Mouse (Mus musculus) olfactory bulb, adult 2 months (tissue): ENCODE data around the gene Uba6. TPM values are rescaled to one million over a fixed set of nuclear protein-coding genes. Genes with fewer than 3 reads are reported as not detected.

Experiments
- H3K27ac ChIP-seq: fragments of 200-500 bp; 2 replicates; pipeline ENCODE4 v1.5.1; 2012; ENCODE audit warnings: low read depth, low read length; ENCODE audit not compliant: insufficient read depth
- H3K4me1 ChIP-seq: fragments of 200-500 bp; 2 replicates; pipeline ENCODE4 v1.6.1; 2012; ENCODE audit warnings: low read length; ENCODE audit not compliant: control insufficient read depth, insufficient read depth
- H3K4me3 ChIP-seq: fragments of 200-500 bp; 2 replicates; pipeline ENCODE4 v1.5.1; 2012; ENCODE audit warnings: mild to moderate bottlenecking, low read depth, low read length, moderate library complexity; ENCODE audit not compliant: insufficient read depth
- CTCF ChIP-seq: fragments of 200-500 bp; IDR thresholded peaks from 2 replicates; pipeline ENCODE4 v1.5.1; 2012; ENCODE audit warnings: low read depth, mild to moderate bottlenecking, low read length, moderate library complexity; ENCODE audit not compliant: insufficient read depth
- POLR2A ChIP-seq: fragments of 200-500 bp; IDR thresholded peaks from 2 replicates; pipeline ENCODE4 v1.6.1; 2012; ENCODE audit warnings: mild to moderate bottlenecking, low read depth, low read length, moderate library complexity; ENCODE audit not compliant: insufficient read depth
- WGBS: fragments of 180-500 bp; shearing (Covaris S2); methylation state at CpG from one replicate; pipeline ENCODE4 v1.1.7; 2018; 5-methylcytosine and 5-hydroxymethylcytosine counted together
- polyA plus RNA-seq: library from polyadenylated mRNA; stranded (reverse); fragments of >200 nt; gene quantifications from 2 replicates; pipeline ENCODE4 v1.2.4, GENCODE M21; 2012; ENCODE audit warnings: low replicate concordance; ENCODE audit not compliant: missing spikeins, insufficient read depth, insufficient read length

Gene Uba6
- polyA plus RNA-seq, 1 experiment, result 52.6 TPM

DNA sequence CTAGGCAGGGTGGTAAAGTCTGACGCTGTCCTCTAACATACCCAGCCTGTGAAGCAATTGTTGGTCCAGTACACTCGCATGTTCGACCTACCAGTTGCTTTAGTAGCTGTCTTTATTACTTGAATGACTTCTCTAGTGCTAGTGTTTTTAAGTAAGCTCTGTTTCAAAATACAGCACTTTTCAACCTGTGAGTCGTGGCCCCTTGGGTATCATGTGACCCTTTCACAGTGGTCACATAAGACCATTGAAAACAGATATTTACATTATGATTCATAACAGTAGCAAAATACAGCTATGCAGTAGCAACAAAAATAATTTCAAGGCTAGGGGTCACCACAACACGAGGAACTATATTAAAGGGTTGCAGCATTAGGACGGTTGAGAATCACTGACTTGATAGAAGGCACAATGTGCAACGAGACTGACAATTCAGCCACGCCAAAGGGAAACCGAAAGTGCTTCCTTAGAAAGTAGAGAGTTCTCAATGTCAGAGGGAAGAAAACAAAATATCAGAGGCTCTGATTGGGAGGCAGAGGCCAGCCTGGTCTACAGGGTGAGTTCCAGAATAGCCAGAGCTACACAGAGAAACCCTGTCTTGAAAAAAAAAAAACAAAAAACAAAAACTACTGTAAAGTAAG is 54.0 kb downstream of the Uba6 start:
- Histone ChIP-seq H3K27ac (no peak overlapping the region), H3K4me3 (no peak overlapping the region), H3K4me1 (no peaks in the 10 kb centered on the region)
- no peak for TF ChIP-seq POLR2A
- TF ChIP-seq CTCF, result no peak
- WGBS, result 93% methylated on average over 9 of the region's 9 CpGs

- TF ChIP-seq CTCF (no peak), POLR2A (no peak)
- H3K4me3 ChIP-seq, result no peak overlapping the region
- H3K27ac ChIP-seq, result no peak overlapping the region
- WGBS, result 92% methylated on average over 1 of the region's 1 CpGs
- no peaks in the 10 kb centered on the region for H3K4me1 ChIP-seq
Measured at GRCm38 (mm10) chr5:86113997-86114396, 58.6 kb downstream of the Uba6 start.

GRCm38 (mm10) chr5:86113037-86113436 is 59.6 kb downstream of the Uba6 start:
- no peak for TF ChIP-seq CTCF
- no peak for TF ChIP-seq POLR2A
- H3K4me3 ChIP-seq, result no peak overlapping the region
- 98% methylated on average over 2 of the region's 2 CpGs for WGBS
- no peak overlapping the region for H3K27ac ChIP-seq
- no peaks in the 10 kb centered on the region for H3K4me1 ChIP-seq

GRCm38 (mm10) chr5:86111074-86111473 is 61.5 kb downstream of the Uba6 start:
- TF ChIP-seq CTCF (no peak), POLR2A (no peak)
- Histone ChIP-seq H3K27ac (no peak overlapping the region), H3K4me1 (no peaks in the 10 kb centered on the region), H3K4me3 (no peak overlapping the region)
- 98% methylated on average over 1 of the region's 1 CpGs for WGBS

- TF ChIP-seq CTCF (no peak), POLR2A (no peak)
- Histone ChIP-seq H3K27ac (no peak overlapping the region), H3K4me3 (no peak overlapping the region), H3K4me1 (no peaks in the 10 kb centered on the region)
- WGBS, result 65% methylated on average over 2 of the region's 2 CpGs
Measured at GRCm38 (mm10) chr5:86106610-86107009, 66.0 kb downstream of the Uba6 start.

- H3K4me1 ChIP-seq, result no peaks in the 10 kb centered on the region
- no peak overlapping the region for H3K4me3 ChIP-seq
- no peak overlapping the region for H3K27ac ChIP-seq
- TF ChIP-seq CTCF (no peak), POLR2A (no peak)
- WGBS, result 94% methylated on average over 2 of the region's 2 CpGs
Measured at GRCm38 (mm10) chr5:86102176-86102575, 70.4 kb downstream of the Uba6 start.

GRCm38 (mm10) chr5:86100621-86101020 is 72.0 kb downstream of the Uba6 start:
- H3K27ac ChIP-seq, result no peak overlapping the region
- TF ChIP-seq CTCF, result no peak
- TF ChIP-seq POLR2A, result no peak
- no peaks in the 10 kb centered on the region for H3K4me1 ChIP-seq
- WGBS, result 91% methylated on average over 3 of the region's 3 CpGs
- H3K4me3 ChIP-seq, result no peak overlapping the region

GRCm38 (mm10) chr5:86098988-86099387 is 73.6 kb downstream of the Uba6 start:
- H3K4me1 ChIP-seq, result no peaks in the 10 kb centered on the region
- no peak overlapping the region for H3K4me3 ChIP-seq
- WGBS, result 90% methylated on average over 3 of the region's 3 CpGs
- no peak overlapping the region for H3K27ac ChIP-seq
- TF ChIP-seq CTCF (no peak), POLR2A (no peak)

DNA sequence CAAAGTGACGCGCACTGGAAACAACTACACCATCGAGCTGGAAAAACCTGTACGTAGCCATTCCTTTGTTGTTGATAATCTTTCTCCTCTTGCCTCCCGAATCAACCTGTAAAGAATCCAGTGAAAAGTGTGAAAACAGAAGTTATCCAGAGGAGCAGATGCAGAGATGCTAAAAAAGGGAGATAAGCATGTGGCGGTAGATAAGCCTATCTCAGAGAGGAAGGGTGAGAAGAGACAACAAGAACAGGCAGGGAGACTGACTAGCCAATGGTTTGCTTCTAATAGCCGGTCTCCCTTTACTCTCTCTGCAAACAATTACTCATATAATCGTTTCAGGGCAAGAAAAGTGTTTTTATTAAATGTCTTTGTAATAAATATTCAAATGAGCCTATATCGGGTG is 77.8 kb downstream of the Uba6 start:
- TF ChIP-seq POLR2A (no peak), CTCF (no peak)
- WGBS, result 89% methylated on average over 9 of the region's 9 CpGs

DNA sequence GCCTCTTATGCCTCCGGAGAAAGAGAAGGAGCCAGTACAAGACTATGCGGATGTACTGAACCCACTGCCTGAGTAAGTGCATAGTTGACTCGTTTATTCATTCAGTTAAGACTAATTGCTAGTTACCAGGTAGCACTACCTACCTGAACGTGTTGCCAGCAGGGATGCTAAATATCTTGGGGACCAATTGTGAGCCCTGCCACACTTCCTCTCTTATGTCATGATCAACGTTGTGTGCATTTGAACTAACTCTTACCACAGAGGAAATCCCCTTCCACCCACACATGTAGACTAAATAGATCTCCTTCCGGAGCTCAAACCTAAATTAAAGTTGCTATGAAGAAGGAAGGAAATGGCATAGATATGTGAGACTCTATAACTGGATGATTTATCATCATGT is 85.9 kb downstream of the Uba6 start:
- Histone ChIP-seq H3K27ac (no peak overlapping the region), H3K4me1 (no peaks in the 10 kb centered on the region), H3K4me3 (no peak overlapping the region)
- WGBS, result 76% methylated on average over 6 of the region's 6 CpGs
- TF ChIP-seq CTCF (no peak), POLR2A (no peak)

More for the DNA sequence above, 77.8 kb downstream of the Uba6 start:
- no peaks in the 10 kb centered on the region for H3K4me1 ChIP-seq
- H3K27ac ChIP-seq, result no peak overlapping the region
- no peak overlapping the region for H3K4me3 ChIP-seq
